ENCODE assay signal across 25 mouse cellular contexts in genomic region chr2:39069096-39069495, GRCm38 (mm10).
"Had no signal": no experiment of that assay in that cellular context is flagged by ENCODE, and none has a peak within 500 bp of the region (broad histone marks: within the 10 kb centered on the region; RNA-seq: fewer than 3 reads in every experiment).

No protein-coding gene starts in this region.

- DNase-seq: gastrocnemius, postnatal 14 days; gastrocnemius, postnatal 36 days; heart, adult 11 months; heart, adult 2 months; heart, postnatal 14 days; heart, postnatal 36 days; kidney, adult 11 months; kidney, adult 2 months; kidney, adult 9 months; kidney, postnatal 14 days; kidney, postnatal 36 days; layer of hippocampus, adult 9-11 months; layer of hippocampus, postnatal 36 days; liver; liver, embryonic 13.5 days had no signal

- H3K27ac ChIP-seq: heart, adult 2 months; heart, embryonic 13.5 days; heart, embryonic 15.5 days; hindbrain, embryonic 13.5 days; hindbrain, embryonic 15.5 days; hindbrain, postnatal 0 days; kidney, embryonic 15.5 days; kidney, postnatal 0 days; limb, embryonic 10.5 days; limb, embryonic 12.5 days; liver, embryonic 13.5 days; liver, embryonic 15.5 days had no signal

- H3K4me3 ChIP-seq: heart, adult 2 months; heart, embryonic 13.5 days; heart, embryonic 15.5 days; hindbrain, embryonic 13.5 days; hindbrain, embryonic 15.5 days; kidney, embryonic 15.5 days; limb, embryonic 10.5 days; limb, embryonic 12.5 days; liver, embryonic 13.5 days; liver, embryonic 15.5 days had no signal
